Mouse (Mus musculus) inflammation-experienced regulatory T-cells, adult 6 months (primary cell): Measurements from ENCODE around the gene Bcat2. TPM values are rescaled to one million over a fixed set of nuclear protein-coding genes. Genes with fewer than 3 reads are reported as not detected.
A peak's percentile ranks its signal among the peaks of the same experiment; 100 is the strongest.
"Not testable (repeated sequence)": the region's sequence is repeated elsewhere in the genome, so short reads cannot be mapped to it uniquely, and the experiment has no call there.

Experiments
- ATAC-seq: one replicate; pipeline ENCODE4 v1.8.0; 2017
- polyA plus RNA-seq, 3 experiments: library from polyadenylated mRNA; unstranded; fragments of 100-300 nt; shearing (Covaris generic); gene quantifications; one replicate each; pipeline ENCODE4 v1.2.1; 2017

The Bcat2 gene
- 10 to 100 TPM; 33.2 to 54.7 (median 51.4) TPM for polyA plus RNA-seq

DNA sequence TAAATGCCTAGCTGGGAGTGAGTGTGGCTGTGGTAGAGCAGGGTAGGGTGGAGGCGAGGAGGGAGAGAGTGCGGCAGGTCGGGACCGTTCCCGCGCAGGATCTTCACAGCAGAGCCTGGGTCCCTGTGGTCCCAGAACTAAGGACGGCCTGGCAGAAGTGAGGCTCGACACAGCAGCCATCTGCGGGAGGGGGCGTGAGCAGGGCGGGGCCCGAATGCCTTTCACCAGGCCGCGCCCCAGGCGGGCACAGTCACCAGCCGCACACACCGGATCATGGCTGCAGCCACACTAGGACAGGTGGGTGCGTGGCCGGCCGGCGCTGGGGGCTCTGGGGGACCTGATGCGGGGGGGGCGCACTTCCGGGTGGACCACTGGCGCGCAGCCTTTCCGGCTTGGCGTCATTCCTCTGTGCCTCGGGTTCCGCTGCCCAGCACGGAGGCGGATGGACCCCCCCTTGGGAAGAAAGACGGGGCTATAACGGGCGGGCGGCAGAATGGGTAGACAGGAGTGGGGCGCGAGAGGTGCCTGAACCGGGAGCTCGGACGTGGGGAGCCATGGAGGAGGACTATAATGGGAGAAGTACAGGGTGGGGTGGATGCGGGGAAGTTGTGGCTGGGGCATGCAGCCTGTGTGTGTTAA, at the start of gene Bcat2:
Gene Bcat2 (plus strand): TSS at position 51 of the 639 bp plus-strand sequence.
- ATAC-seq = peak; percentile 67

DNA sequence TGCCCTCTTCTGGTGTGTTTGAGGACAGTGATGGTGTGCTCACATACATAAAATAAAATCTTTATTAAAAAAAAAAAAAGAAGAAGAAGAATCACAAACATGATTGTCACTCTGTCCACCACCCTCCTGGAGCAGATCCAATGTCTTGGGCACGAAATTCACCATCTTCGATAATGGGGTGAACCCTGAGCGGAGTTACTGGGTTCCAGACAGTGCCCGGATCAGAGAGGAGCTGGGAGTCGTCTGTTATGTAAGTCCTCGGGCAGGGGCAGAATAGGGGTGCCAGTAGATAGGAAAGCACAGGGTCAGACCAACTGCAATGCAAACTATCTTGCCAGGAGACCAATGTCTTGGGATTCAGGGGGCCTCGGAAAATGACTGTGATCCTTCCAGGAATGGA, 49.3 kb upstream of the Bcat2 start:
- ATAC-seq = no peak

DNA sequence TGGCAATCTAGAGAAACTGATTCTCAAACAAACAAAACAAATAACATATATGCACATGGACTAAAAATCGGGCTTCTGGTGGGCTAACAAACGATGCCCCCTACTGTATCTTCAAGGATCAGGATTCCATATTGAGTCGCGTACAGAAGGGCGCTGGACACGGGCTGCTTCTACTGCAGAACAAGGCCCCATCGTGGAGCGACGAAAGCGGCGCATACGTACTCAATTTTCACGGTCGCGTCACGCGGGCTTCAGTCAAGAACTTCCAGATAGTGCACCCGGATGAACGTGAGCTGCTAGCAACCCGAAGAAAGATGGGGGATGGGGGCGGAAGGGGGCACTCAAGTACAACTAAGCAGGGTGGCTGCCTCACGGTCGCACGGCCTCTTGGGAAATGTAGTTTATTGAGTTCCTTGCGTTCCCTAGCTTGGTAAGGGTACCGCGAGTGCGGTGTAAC, 48.2 kb upstream of the Bcat2 start:
- peak; percentile 61 for ATAC-seq

DNA sequence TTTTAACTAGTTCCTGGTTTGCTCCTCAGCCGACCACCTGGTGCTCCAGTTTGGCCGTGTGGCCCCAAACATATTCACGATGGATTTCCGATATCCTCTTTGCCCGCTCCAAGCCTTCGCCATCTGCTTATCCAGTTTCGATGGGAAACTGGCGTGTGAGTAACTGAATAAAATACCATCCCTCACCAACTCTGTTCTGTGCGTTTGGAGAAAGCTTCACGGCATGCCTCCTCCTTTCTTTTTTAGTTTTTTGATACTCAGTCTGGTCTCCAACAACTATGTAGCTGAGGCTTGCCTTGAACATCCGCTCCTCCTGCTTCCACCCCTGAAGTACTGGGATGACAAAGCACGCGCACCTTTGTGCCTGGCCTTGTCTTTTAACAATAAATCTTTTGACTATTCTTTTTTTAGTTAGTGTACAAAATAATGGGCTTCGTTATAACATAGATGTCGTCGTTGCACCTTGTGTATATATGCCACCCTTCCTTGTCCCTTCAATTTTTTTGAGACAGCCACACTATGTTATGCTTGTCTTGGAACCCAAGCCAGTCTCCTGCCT, 47.7 kb upstream of the Bcat2 start:
- ATAC-seq = no peak

DNA sequence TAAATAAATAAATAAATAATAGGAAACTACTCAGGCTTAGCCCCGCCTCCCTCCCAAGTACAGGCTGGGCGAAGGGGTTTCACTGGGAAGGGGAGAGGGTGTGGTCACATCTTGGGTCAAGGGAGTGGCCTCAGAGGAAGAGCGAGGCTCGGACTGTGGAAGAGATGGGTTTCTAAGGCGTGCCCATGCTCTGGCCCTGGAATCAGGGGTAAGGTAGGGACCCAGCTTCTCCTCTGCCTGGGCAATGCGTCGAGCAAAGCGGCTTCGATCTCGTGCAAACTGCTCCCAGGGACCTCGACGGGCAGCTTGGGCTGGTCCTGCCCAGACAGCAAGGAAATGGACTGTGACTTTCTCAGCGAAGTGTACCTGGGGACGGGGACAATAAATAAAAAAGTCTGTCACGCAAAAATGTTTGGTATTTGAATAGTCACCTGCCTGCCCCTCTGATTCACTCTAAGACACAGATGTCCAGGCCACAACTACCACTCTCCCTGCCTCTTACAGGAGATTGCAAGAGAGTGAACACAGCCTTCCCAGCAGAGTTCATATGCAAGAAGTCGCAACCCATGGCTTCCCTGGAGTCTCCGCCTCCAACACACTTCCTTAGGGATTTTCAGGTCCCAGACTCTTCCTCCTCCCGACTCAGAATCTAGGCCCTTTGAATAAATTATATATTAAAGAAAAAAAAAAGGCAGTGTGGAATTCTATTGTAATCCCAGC, 46.8 kb upstream of the Bcat2 start:
- ATAC-seq = no peak

DNA sequence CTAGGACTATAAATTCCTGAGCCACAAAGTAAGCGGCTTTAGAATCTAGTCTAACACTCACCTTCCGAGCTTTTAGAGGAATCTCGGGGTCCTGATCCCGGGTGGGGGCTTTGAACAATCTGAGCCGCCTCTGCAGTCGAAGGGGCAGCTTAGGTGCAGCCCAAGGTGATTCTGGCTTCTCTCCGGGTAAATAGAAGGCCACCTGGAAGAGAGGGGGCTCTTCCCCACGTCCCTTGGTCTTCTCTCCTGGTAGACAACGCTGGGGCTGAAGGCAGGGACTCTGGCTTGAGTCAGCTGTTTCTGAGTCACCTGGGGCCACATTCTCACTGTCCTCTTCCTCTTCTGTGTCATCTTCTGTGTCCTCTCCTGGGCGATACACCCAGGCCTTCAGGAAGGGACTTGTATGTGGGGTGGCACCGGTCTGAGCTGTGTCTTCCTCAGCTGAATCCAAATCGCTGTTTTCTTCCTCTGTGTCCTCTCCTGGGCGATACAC, 46.2 kb upstream of the Bcat2 start:
- no peak for ATAC-seq

DNA sequence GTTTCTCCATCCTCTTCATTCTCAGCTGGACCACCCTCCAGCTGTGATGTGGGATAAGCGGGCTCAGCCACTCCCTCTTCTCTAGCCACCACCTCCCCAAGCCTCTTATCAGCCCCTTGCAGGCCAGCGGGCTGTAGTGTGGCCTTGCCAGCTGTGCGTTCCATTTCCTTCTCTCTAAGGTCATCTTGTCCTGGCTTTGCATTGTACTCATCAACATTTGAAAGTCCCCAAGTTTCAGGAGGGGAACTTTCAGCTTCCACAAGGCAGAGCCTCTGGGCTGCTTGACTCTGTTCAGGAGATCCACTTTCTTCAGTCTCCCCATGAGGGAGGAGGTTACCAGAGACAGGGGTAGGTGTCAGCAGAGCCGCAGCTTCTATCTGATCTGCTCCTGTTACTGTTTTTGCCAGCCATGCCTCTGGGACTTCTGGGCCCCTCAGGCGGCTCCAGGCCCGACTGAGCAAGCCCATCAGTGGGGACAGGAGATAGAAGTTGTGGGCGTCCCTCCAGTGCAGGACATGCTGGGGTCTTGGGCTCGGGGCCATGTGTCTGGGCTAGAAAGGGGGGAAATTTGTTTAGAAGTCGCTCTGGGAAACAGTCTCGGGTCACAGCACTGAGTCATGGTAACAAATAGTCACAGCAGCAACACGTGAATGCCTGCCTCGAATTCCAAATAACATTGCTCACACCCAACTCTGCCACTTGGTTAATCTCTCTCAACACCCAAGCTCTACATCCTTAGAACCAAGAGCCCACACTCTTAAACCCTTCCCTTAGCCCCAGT, 44.9 kb upstream of the Bcat2 start:
- ATAC-seq = no peak

DNA sequence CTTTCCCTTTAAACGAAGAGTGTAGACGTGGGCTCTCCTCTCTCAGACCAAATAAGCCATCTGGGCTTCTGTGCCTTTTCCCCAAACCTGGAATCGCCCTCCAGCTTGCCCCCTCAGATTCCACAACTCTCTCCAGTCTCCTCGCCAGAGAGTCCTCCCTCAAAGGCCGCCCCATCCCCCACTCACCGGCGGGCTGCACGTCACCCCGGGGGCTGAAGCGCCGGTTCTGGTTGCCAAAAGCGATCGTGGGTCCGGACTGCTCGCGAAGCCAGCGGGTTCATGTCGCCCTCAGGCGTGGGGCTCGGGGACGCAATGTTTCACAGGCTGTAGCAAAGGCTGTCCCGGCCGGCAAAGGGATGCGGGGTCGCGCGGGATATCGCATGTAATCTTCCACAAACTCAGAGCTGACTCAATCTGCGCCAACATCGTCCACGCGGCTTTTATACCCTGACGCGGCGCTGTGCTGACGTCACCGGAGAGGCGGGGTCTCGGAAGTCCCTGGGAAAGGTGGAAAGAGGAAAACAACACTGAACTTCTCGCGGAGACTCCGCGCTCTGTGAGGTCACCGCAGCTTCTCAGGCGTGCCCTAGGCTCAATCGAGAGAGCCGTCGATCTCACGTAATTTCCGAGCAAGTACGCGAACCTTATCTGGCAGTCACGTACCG, 44.0 kb upstream of the Bcat2 start, which contains the start of the genes Ppp1r15a and Plekha4:
Gene Ppp1r15a (minus strand): TSS at position 460 of the 665 bp plus-strand sequence.
Gene Plekha4 (plus strand): TSS at position 522 of the 665 bp plus-strand sequence.
- peak; percentile 81 for ATAC-seq

DNA sequence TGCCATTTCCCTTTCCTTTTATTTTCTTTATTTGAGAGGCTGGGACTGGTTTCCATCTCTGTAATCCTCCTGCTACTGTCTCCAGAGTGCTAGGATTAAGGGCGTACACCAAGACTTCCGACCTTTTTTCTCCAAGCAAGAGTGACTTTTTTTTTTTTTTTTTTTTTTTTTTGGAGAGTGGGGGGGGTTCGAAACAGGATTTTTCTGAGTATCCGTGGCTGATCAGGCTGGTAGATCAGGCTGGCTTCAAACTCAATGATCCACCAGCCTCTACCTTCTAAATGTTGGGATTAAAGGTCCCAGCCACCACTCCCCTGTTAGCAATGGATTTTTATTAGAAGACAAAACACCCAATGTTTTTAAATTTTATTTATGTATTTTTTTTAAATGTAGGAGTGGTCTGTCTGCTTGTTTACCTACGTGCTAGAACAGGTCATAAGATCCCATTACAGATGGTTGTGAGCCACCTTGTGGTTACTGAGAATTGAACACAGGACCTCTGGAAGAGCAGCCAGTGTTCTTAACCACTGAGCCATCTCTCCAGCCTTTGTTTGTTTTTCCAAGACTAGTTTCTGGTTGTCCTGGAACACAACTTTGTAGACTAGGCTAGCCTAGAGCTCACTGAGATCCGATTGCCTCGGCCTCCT, 43.4 kb upstream of the Bcat2 start:
- no peak for ATAC-seq

DNA sequence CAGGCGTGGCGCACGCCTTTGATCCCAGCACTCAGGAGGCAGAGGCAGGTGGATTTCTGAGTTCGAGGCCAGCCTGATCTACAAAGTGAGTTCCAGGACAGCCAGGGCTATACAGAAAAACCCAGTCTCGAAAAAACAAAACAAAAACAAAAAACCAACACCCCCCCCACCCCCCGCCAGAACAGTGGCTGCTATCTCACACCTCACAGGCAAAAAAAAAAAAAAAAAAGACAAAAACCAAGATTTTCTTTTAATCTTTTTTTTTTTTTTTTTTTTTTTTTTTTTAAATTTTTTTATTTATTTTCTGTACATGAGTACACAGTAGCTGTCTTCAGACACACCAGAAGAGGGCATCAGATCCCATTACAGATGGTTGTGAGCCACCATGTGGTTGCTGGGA, 42.8 kb upstream of the Bcat2 start:
- ATAC-seq = not testable (repeated sequence)

DNA sequence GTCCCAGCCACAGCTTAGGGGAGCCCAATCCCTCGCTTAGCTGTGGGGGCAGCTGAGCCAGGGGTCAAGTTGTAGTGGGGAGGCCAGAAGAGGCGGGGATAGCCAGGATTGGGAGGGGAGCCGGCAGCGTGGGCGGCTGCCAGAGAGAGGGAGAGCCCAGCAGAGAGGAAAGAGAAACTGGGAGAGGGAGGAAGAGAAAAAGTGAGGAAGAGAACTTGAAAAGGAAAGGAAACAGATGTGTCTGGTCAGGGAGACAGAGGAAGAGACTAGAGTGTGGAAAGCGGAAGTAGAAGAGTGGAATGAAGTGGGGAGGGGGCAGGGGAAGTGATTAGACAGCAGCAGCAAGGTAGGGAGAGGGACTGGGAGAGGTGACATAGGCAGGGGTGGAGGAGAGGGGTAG, 40.5 kb upstream of the Bcat2 start:
- ATAC-seq = no peak

DNA sequence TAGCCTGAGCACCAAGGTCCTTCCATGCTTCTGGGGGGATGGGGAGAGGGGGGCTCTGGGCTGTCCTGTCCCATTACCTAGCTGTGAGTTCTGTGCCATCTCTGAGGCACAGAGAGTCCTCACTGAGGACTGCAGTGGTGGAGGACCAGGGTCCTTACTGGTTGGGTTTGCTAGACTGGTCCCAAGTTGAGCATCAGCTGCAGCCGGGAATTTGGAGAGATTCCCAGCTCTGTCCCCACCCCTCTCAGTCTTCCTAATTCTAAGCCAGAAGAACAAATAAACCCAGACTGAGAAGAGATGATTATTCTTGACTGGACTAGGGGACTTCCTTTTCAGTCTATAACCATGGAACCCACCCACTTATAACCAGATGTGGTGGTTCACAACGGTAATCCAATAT, 39.3 kb upstream of the Bcat2 start:
- ATAC-seq = no peak

DNA sequence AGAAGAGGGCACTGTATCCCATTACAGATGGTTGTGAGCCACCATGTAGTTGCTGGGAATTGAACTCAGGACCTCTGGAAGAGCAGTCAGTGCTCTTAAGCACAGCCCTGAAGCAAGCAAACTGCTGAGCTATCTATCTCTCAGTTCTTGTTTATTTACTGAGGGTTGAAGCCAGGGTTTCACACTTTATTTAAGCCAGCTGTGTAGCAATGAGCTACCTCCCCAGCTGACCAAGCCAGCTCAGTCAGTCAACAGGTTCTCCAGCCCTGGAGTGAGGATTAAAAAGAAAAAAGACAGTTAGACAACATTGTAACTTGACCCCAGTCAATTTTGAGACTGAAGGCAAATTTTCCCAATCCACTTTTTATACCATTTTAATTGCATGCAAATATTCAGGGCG, 34.3 kb upstream of the Bcat2 start:
- ATAC-seq = no peak

DNA sequence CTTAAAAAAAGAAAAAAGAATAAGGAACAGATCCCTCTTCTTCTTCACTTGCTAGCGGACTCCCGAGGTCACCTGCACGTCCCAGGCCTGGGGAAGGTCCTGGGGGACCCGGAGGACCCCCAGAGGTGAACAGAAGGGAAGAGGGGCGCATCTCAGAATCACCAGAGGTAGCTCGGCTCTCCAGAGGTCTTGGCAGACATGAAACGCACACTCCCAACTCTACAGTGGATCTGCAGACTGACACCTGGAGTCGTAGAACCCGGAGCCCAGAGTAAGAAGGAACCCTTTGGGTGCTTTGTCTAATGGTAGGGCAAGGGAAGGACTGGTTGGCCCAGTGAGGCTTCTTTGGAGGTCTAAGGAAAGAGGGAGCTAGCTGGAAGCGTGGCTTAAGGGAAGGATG, 32.4 kb upstream of the Bcat2 start:
- no peak for ATAC-seq

DNA sequence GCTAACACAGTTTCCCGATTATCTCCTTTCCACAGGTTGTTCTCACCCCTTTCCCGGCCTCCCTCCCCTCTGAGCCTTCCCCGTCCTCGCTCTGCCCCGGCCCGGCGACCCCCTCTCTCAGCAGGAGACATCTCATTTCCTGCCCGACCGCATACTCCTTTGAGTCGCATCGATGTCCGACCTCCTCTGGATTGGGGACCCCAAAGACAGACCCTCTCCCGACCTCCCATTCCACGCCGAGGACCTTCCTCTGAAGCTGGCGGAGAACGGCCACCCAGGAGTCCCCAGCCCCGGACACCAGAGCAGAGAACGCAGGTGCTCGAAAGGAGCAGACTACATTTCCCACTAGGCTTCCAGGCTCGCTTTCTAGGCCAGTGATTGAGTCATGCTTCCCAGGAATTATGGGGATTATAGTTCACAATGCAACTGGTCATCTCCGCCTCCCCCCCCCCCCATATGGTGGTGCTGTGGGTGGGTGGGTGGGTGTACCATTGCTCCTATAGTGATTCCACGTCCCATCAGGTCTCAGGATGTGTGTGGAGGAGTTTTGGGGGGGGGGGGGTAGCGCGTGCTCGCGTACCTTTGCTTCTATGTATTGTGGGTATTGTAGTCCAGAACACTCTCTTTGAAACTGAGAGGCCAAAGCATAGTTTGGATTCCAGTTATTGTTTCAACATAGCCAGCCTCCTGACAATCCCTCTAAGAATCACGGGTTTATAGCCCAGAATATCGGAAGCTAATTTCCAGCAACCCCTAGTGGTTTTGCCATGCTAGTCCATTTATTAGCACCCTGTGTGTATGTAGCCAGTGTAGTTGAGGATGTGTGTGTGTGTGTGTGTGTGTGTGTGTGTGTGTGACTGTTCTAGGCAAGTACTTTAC, 31.6 kb upstream of the Bcat2 start:
- no peak for ATAC-seq

DNA sequence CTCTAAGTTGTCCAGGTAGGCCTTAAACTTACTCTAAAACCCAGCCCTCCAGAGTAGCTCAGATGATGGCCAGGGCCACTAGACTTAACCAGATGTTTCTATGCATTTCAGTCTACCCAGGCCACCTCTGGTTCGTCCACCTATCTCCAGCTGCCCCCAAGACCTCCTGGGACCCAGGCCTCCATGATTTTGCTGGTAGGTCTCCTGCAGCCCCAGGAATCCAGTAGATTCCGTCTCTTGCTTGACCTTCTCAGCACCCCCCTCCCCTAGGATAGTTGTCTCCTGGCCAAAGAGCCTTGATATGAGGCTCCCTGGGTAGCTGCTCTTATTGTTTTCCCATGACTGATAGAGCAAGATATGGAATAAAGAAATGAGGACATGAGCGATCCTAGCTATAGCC, 30.9 kb upstream of the Bcat2 start:
- no peak for ATAC-seq

DNA sequence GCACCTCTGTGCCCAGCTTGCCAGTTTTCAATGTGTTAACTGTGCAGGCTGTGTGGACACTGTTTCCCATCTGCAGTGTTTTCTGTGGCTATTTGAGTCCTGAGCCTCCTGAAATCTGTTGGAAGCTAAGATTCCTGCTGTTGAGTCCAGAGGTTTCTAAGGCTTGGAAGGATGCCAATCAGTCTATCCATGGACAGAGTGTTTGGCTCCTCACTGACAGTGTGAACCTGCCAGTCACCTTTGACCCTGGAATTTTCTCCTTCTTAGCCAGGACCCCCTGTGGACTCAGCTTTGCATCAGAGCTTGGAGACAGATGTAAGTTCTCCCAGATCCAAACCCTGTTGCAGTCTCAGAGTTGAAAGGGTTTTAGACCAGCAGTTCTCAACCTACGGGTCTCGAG, 29.7 kb upstream of the Bcat2 start:
- ATAC-seq = no peak

DNA sequence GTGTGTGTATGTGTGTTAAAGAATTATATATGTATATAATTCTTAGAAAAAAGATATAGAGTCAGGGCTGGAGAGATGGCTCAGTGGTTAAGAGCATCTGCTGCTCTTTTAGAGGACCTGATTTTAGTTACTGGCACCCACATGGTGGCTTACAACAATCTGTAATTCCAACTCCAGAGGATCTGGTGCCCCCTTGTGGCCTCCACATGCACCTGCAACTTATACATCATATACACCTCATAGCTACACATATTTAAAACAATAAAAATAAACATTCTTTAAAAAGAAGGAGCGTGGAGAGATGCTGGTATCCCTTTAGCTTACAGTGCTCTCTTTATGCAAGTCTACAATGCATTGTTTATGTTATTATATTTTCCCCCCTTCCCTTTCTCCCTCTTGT, 25.4 kb upstream of the Bcat2 start:
- ATAC-seq = no peak

DNA sequence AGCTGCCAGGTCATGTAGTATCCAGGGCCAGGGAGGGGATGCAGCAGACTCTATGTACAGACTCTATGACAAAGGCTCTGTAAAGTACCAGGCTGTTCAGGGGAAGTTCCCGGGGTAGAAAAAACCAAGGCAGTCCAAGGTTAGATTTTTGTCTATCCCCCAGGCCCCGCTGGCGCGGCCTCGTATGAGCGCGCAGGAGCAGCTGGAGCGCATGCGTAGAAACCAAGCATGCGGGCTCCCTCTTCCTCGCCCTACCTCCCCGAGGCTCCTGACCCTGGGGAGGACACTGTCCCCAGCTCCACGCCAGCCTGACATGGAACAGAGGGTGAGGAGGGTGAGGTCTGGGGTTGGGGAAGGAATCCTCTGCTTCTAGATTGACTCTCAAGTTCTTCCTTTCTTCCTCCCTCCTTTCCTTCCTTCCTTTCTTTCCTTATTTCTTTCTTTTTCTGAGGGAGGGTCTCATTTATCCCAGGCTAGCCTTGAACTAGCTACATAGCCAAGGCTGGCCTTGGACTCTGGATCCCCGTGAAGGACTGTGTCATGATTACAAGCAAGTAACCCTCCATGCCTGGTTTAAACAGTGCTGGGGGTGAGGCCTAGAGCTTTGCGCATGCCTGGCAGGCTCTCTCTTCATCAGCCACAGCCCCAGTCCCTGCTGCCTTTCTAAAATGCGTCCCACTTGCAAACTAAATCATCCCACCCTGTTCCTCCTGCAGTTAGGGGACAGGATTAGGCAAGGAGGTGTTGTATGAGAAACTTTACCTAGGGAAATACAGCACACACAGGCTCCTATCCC, 20.1 kb upstream of the Bcat2 start:
- ATAC-seq = no peak
